8 mouse cellular contexts compared by ENCODE assay signal in genomic region chr8:11632406-11632805, GRCm38 (mm10). TPM values are rescaled to one million over a fixed set of nuclear protein-coding genes. Genes with fewer than 3 reads are reported as not detected.
DNase-seq lines count a peak whose midpoint lies in the region; ATAC-seq and TF ChIP-seq lines count a peak whose summit lies in the region.
"Had no signal": no experiment of that assay in that cellular context is flagged by ENCODE, and none has a peak within 500 bp of the region (broad histone marks: within the 10 kb centered on the region; RNA-seq: fewer than 3 reads in every experiment).

No protein-coding gene starts in this region.

- H3K27me3 ChIP-seq in MEL (ENCODE audit: control insufficient read depth in 1 of 2, insufficient read depth in 2 of 2, low read length in 2 of 2) = no peaks in the 10 kb centered on the region
- H3K27me3 ChIP-seq in kidney, embryonic 16.5 days (ENCODE audit: insufficient read depth, low read length) = no peaks in the 10 kb centered on the region
- H3K27me3 ChIP-seq in midbrain, embryonic 15.5 days (replicated peaks) = no peaks in the 10 kb centered on the region
- H3K27me3 ChIP-seq: megakaryocyte, embryonic 14.5 days had no signal

- peaks cover 0 to 15% of the 10 kb centered on the region in 2 experiments; a peak in 2 of 4 replicates for H3K4me1 ChIP-seq in MEL (ENCODE audit: control insufficient read depth in 1 of 2, insufficient read depth in 2 of 2, low read length in 2 of 2)
- H3K4me1 ChIP-seq in kidney, embryonic 16.5 days (ENCODE audit: insufficient read depth, low read length) = peaks cover 35% of the 10 kb centered on the region
- H3K4me1 ChIP-seq in midbrain, embryonic 15.5 days = peaks cover 35% of the 10 kb centered on the region

- TF ChIP-seq CTCF in MEL (IDR thresholded peaks at IDR 0.05 in 2 of 3, conservative IDR thresholded peaks at IDR 0.05 in 1 of 3; ENCODE audit: control insufficient read depth in 1 of 3, insufficient read depth in 1 of 3, low read depth in 2 of 3, low read length in 3 of 3, poor library complexity in 1 of 3, severe bottlenecking in 1 of 3) = no peak

- peak overlapping the region; percentile 68 for H3K4me2 ChIP-seq in kidney, embryonic 16.5 days (replicated peaks; ENCODE audit: low read depth, low read length)
- 0 out of 2 replicates have a peak overlapping the region, but pooled peaks have one; percentile 82 for H3K4me2 ChIP-seq in midbrain, embryonic 15.5 days

- no peak overlapping the region for H3K4me3 ChIP-seq in MEL (ENCODE audit: control insufficient read depth in 1 of 2, insufficient read depth in 1 of 2, low read depth in 2 of 2, low read length in 2 of 2)
- H3K4me3 ChIP-seq in kidney, embryonic 16.5 days (ENCODE audit: low read length) = no peak overlapping the region
- H3K4me3 ChIP-seq in midbrain, embryonic 15.5 days = no peak overlapping the region
- H3K4me3 ChIP-seq: megakaryocyte, embryonic 14.5 days had no signal

- no peaks in the 10 kb centered on the region for H3K9me3 ChIP-seq in MEL (replicated peaks; ENCODE audit: insufficient read depth, low read length)
- H3K9me3 ChIP-seq in kidney, embryonic 16.5 days (ENCODE audit: low read length) = no peaks in the 10 kb centered on the region
- H3K9me3 ChIP-seq in midbrain, embryonic 15.5 days = no peaks in the 10 kb centered on the region
- H3K9me3 ChIP-seq: megakaryocyte, embryonic 14.5 days had no signal

- no peak for ATAC-seq in kidney, embryonic 16.5 days (ENCODE audit: low FRiP score, low TSS enrichment)
- ATAC-seq in midbrain, embryonic 15.5 days (replicated peaks) = no peak
- no peak for ATAC-seq in megakaryocyte, adult 5-6 weeks (ENCODE audit: poor library complexity, severe bottlenecking)

- no peak for TF ChIP-seq RAD21 in MEL (IDR thresholded peaks at IDR 0.05; ENCODE audit: low read depth, low read length)

- H3K79me2 ChIP-seq in MEL (ENCODE audit: control insufficient read depth, insufficient read depth, low read length, poor library complexity) = peaks cover 39% of the 10 kb centered on the region

- no peak overlapping the region for H3K9ac ChIP-seq in MEL (ENCODE audit: control insufficient read depth, low read depth, low read length, poor library complexity, severe bottlenecking)
- H3K9ac ChIP-seq in kidney, embryonic 16.5 days (replicated peaks; ENCODE audit: low read length) = peak overlapping the region; percentile 9; the same call in 1 of the 2 replicates
- H3K9ac ChIP-seq in midbrain, embryonic 15.5 days = no peak overlapping the region

- TF ChIP-seq EP300 in MEL (IDR thresholded peaks at IDR 0.05; ENCODE audit: low read depth in 1 of 2, low read length in 2 of 2) = no peak

- no peak for TF ChIP-seq POLR2A in MEL (IDR thresholded peaks at IDR 0.05; ENCODE audit: control insufficient read depth in 1 of 2, insufficient read depth in 1 of 2, low read depth in 1 of 2, low read length in 2 of 2, poor library complexity in 1 of 2)

- peak; percentile 59 for DNase-seq in MEL (ENCODE audit: low read depth, low spot score)
- peak; percentile 93 to 97 for DNase-seq in adrenal gland, adult (ENCODE audit: inconsistent age in 2 of 2, low spot score in 1 of 2)
- DNase-seq in heart, adult 9 months (ENCODE audit: low spot score in 2 of 2) = peak; percentile 74 to 78
- DNase-seq in thymus, adult 18-20 months = no peak

- H3K36me3 ChIP-seq in MEL (ENCODE audit: control insufficient read depth in 1 of 2, insufficient read depth in 2 of 2, low read length in 2 of 2) = peaks cover 8 to 19% of the 10 kb centered on the region in 2 experiments
- H3K36me3 ChIP-seq in kidney, embryonic 16.5 days (ENCODE audit: insufficient read depth, low read length) = peaks cover 35% of the 10 kb centered on the region
- H3K36me3 ChIP-seq in midbrain, embryonic 15.5 days (replicated peaks) = 0 out of 2 replicates have a peak, but pooled peaks cover 13% of the 10 kb centered on the region

- WGBS in kidney, embryonic 16.5 days = 27% methylated on average over 2 of the region's 2 CpGs
- WGBS in midbrain, embryonic 15.5 days = 31% methylated on average over 2 of the region's 2 CpGs

- no peak overlapping the region for H3K27ac ChIP-seq in MEL (ENCODE audit: control insufficient read depth, low read depth, low read length)
- H3K27ac ChIP-seq in kidney, embryonic 16.5 days (ENCODE audit: low read length) = no peak overlapping the region; the same call in 1 of the 2 replicates
- no peak overlapping the region for H3K27ac ChIP-seq in midbrain, embryonic 15.5 days

TF ChIP-seq in MEL, 35 proteins besides CTCF, POLR2A, EP300 and RAD21:
- TF ChIP-seq SIN3A (IDR thresholded peaks at IDR 0.05; ENCODE audit: low read length) (0 out of 2 replicates have a peak, but pooled peaks have one; percentile 27), ETS1 (IDR thresholded peaks at IDR 0.05; ENCODE audit: low read depth, low read length) (0 out of 2 replicates have a peak, but pooled peaks have one; percentile 27), ZC3H11A (IDR thresholded peaks at IDR 0.05; ENCODE audit: low read depth, low read length) (no peak), RCOR1 (IDR thresholded peaks at IDR 0.05; ENCODE audit: low read depth, low read length) (peak; percentile 97), GATA1 (IDR thresholded peaks at IDR 0.05; ENCODE audit: low read depth, low read length) (peak; percentile 61)

RNA-seq across cellular contexts. Expression of gene Ankrd10, which starts 3.2 kb away (rescaled TPM):
- total RNA-seq in MEL (2012; rRNA removed) = 68.5 and 74.8 TPM in 2 replicates
- polyA plus RNA-seq in MEL (2012; ENCODE audit: insufficient read depth in 1 of 2, insufficient read length in 2 of 2, low read depth in 1 of 2, low replicate concordance in 2 of 2, missing spikeins in 1 of 2) = 10 to 100 TPM in 1 of 2 experiments, not detected in 1; 70.4 TPM
- polyA plus RNA-seq in kidney, embryonic 16.5 days (2015; fragmentation: Nextera tagmentation; extraction: Ambion mirVana) = 108 and 112 TPM in 2 replicates
- 98.4 and 101 TPM in 2 replicates for polyA plus RNA-seq in midbrain, embryonic 15.5 days (2015; fragmentation: Nextera tagmentation; extraction: Ambion mirVana)
- 32.8 and 37.5 TPM in 2 replicates for total RNA-seq in megakaryocyte, adult 5-6 weeks (2015)
- total RNA-seq in megakaryocyte, adult 5-6 weeks (2017) = 27.2 and 29.4 TPM in 2 replicates

Comparison
In these comparisons a context has a peak if more than half of its experiments do, and no peak if none do; other contexts are left out.
1. DNase-seq: peak in MEL (single experiment), adrenal gland, adult (2 of 2) and heart, adult 9 months (2 of 2); none in thymus, adult 18-20 months (0 of 2).